Mouse (Mus musculus): ENCODE results near the gene Hoxc11. TPM values are rescaled to one million over a fixed set of nuclear protein-coding genes. Genes with fewer than 3 reads are reported as not detected.

Hoxc11 gene
- total and polyA plus RNA-seq, 3 experiments, result not detected

DNA sequence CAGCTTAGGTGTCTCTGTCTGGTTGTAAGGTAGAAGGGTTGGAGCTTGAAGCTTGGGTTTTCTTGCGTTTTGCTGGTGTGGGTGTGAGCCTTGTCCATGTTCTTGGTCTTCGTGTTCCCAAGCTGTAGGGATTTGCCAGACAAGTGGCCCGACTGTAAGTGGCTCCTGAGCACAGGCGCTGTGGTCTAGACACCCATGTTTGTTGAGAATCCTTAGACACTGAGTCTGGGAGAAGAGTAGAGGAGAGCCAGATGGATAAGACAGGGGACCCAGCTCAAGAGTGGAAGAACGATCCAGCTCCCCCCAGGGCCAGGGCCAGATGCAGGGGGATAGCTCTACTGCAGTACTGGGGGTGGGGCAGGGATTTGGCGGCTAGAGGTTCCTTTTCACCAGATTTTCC is 18.5 kb downstream of the Hoxc11 start:
- Histone ChIP-seq H3K36me3 (replicated peaks in 1 of 2; ENCODE audit: control insufficient read depth in 1 of 2, insufficient read depth in 1 of 2, low read length in 1 of 2) (no peaks in the 10 kb centered on the region), H3K4me2 (ENCODE audit: insufficient read depth, low read depth, poor library complexity, severe bottlenecking) (0 out of 2 replicates have a peak overlapping the region, but pooled peaks have one; percentile 0), H3K9ac (ENCODE audit: insufficient read depth, low read depth) (no peak overlapping the region), H3K4me3 (replicated peaks in 1 of 3; ENCODE audit: low read depth in 2 of 3, low read length in 2 of 3, poor library complexity in 1 of 3) (no peak overlapping the region), H3K79me2 (replicated peaks; ENCODE audit: control insufficient read depth, extremely low read depth, insufficient read depth, poor library complexity, severe bottlenecking) (no peaks in the 10 kb centered on the region), H3K27ac (ENCODE audit: insufficient read depth, low read depth) (no peak overlapping the region), H3K9me3 (replicated peaks; ENCODE audit: low read length) (no peaks in the 10 kb centered on the region), H3K4me1 (ENCODE audit: control insufficient read depth in 1 of 2, insufficient read depth in 2 of 2) (peaks cover 5 to 8% of the 10 kb centered on the region in 2 experiments), H3K27me3 (replicated peaks) (peaks cover 92% of the 10 kb centered on the region)
- in situ Hi-C loops (cut with MboI; ENCODE audit: low pct_ligation_motif_present, low pct_unique_long_range_greater_than_20kb, low sequenced_read_pairs), result no loop called here
- no peak for DNase-seq (ENCODE audit: extremely low read depth)
- TF ChIP-seq E2F4 (IDR thresholded peaks at IDR 0.05; ENCODE audit: insufficient replicate concordance, low read depth, low read length) (no peak), USF1 (IDR thresholded peaks at IDR 0.05; ENCODE audit: low read depth, low read length) (no peak), KAT2A (IDR thresholded peaks at IDR 0.05; ENCODE audit: insufficient replicate concordance, low read length) (no peak), JUND (conservative IDR thresholded peaks at IDR 0.05; ENCODE audit: low read depth, low read length) (no peak), PAX5 (IDR thresholded peaks at IDR 0.05; ENCODE audit: low read length) (no peak), EP300 (IDR thresholded peaks at IDR 0.05; ENCODE audit: low read length) (no peak), MEF2A (IDR thresholded peaks at IDR 0.05; ENCODE audit: borderline replicate concordance, low read depth, low read length) (no peak), UBTF (IDR thresholded peaks at IDR 0.05; ENCODE audit: low read depth, low read length) (no peak), TBP (conservative IDR thresholded peaks at IDR 0.05; ENCODE audit: low read depth, low read length) (no peak), USF2 (conservative IDR thresholded peaks at IDR 0.05; ENCODE audit: low read depth, low read length) (no peak), CHD2 (IDR thresholded peaks at IDR 0.05; ENCODE audit: low read length) (no peak), GABPA (IDR thresholded peaks at IDR 0.05; ENCODE audit: insufficient replicate concordance, low read depth, low read length) (no peak), MXI1 (IDR thresholded peaks at IDR 0.05; ENCODE audit: low read depth, low read length) (no peak), NRF1 (IDR thresholded peaks at IDR 0.05; ENCODE audit: low read depth, low read length) (no peak), POLR2AphosphoS2 (IDR thresholded peaks at IDR 0.05; ENCODE audit: low read depth, low read length) (no peak), RCOR1 (conservative IDR thresholded peaks at IDR 0.05; ENCODE audit: low read depth, low read length) (no peak)
- dilution Hi-C loops (cut with MboI; ENCODE audit: extremely low pct_ligation_motif_present, extremely low pct_unique_long_range_greater_than_20kb, low sequenced_read_pairs), result no loop called here

DNA sequence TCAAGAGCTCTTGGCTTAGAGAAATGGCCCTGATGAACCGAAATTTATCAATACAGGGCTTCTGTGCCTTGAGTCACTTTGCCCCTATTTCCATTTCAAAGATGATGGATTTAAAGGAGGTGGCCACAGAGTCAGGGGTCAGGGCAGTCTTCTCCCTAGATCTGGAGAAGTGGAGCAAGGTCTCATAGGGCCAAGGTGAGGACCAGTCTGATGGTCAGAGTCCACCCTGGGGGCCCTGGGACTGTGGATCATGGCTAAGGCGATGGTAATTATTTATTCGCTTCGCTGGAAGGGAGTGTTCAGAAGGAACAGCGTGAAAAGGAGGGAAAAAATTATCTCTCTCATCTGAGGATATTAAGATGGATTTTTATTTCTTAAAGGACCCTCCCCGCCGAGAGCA is 20.8 kb downstream of the Hoxc11 start:
- Histone ChIP-seq H3K9ac (ENCODE audit: insufficient read depth, low read depth) (no peak overlapping the region), H3K9me3 (replicated peaks; ENCODE audit: low read length) (no peaks in the 10 kb centered on the region), H3K27me3 (replicated peaks) (peaks cover 92% of the 10 kb centered on the region), H3K27ac (ENCODE audit: insufficient read depth, low read depth) (no peak overlapping the region), H3K4me3 (replicated peaks in 1 of 3; ENCODE audit: low read depth in 2 of 3, low read length in 2 of 3, poor library complexity in 1 of 3) (no peak overlapping the region), H3K4me2 (ENCODE audit: insufficient read depth, low read depth, poor library complexity, severe bottlenecking) (no peak overlapping the region), H3K4me1 (ENCODE audit: control insufficient read depth in 1 of 2, insufficient read depth in 2 of 2) (peaks cover 5 to 27% of the 10 kb centered on the region in 2 experiments), H3K36me3 (replicated peaks in 1 of 2; ENCODE audit: control insufficient read depth in 1 of 2, insufficient read depth in 1 of 2, low read length in 1 of 2) (no peaks in the 10 kb centered on the region), H3K79me2 (replicated peaks; ENCODE audit: control insufficient read depth, extremely low read depth, insufficient read depth, poor library complexity, severe bottlenecking) (no peaks in the 10 kb centered on the region)
- in situ Hi-C loops (cut with MboI; ENCODE audit: low pct_ligation_motif_present, low pct_unique_long_range_greater_than_20kb, low sequenced_read_pairs) (no loop called here), dilution Hi-C loops (cut with MboI; ENCODE audit: extremely low pct_ligation_motif_present, extremely low pct_unique_long_range_greater_than_20kb, low sequenced_read_pairs) (no loop called here)
- no peak for DNase-seq (ENCODE audit: extremely low read depth)
- no peak for TF ChIP-seq RAD21 (IDR thresholded peaks at IDR 0.05; ENCODE audit: low read depth, low read length)
- TF ChIP-seq MAZ (IDR thresholded peaks at IDR 0.05; ENCODE audit: low read depth, low read length), result no peak
- TF ChIP-seq NELFE (IDR thresholded peaks at IDR 0.05; ENCODE audit: low read depth, low read length), result no peak
- no peak for TF ChIP-seq GABPA (IDR thresholded peaks at IDR 0.05; ENCODE audit: insufficient replicate concordance, low read depth, low read length)
- no peak for TF ChIP-seq PAX5 (IDR thresholded peaks at IDR 0.05; ENCODE audit: low read length)
- no peak for TF ChIP-seq MEF2A (IDR thresholded peaks at IDR 0.05; ENCODE audit: borderline replicate concordance, low read depth, low read length)
- no peak for TF ChIP-seq SIN3A (IDR thresholded peaks at IDR 0.05; ENCODE audit: low read length)
- no peak for TF ChIP-seq HCFC1 (IDR thresholded peaks at IDR 0.05; ENCODE audit: low read depth, low read length)
- no peak for TF ChIP-seq JUND (conservative IDR thresholded peaks at IDR 0.05; ENCODE audit: low read depth, low read length)
- TF ChIP-seq ZMIZ1 (IDR thresholded peaks at IDR 0.05; ENCODE audit: low read depth, low read length), result no peak
